Mouse (Mus musculus) liver, embryonic 14.5 days (tissue): ENCODE data around the gene Nr3c2.

Experiments used
- CTCF ChIP-seq: IDR thresholded peaks from 2 replicates; pipeline ENCODE4 v1.5.1; 2016; ENCODE audit warnings: antibody characterized with exemption, low read depth, control low read depth
- EP300 ChIP-seq: IDR thresholded peaks from 2 replicates; pipeline ENCODE4 v1.6.1; 2016; ENCODE audit warnings: antibody characterized with exemption, low read depth

- TF ChIP-seq CTCF (no peak), EP300 (no peak)
Measured at GRCm38 (mm10) chr8:77262216-77263009, 363.2 kb downstream of the Nr3c2 start.
